Mouse (Mus musculus) lung, postnatal 14 days (tissue): ENCODE results near the gene Mrps18b.
"Not testable (repeated sequence)": the region's sequence is repeated elsewhere in the genome, so short reads cannot be mapped to it uniquely, and the experiment has no call there.

ENCODE experiments used
- DNase-seq: peaks from one replicate; pipeline ENCODE4 v3.0.0; 2021

Mrps18b gene

DNA sequence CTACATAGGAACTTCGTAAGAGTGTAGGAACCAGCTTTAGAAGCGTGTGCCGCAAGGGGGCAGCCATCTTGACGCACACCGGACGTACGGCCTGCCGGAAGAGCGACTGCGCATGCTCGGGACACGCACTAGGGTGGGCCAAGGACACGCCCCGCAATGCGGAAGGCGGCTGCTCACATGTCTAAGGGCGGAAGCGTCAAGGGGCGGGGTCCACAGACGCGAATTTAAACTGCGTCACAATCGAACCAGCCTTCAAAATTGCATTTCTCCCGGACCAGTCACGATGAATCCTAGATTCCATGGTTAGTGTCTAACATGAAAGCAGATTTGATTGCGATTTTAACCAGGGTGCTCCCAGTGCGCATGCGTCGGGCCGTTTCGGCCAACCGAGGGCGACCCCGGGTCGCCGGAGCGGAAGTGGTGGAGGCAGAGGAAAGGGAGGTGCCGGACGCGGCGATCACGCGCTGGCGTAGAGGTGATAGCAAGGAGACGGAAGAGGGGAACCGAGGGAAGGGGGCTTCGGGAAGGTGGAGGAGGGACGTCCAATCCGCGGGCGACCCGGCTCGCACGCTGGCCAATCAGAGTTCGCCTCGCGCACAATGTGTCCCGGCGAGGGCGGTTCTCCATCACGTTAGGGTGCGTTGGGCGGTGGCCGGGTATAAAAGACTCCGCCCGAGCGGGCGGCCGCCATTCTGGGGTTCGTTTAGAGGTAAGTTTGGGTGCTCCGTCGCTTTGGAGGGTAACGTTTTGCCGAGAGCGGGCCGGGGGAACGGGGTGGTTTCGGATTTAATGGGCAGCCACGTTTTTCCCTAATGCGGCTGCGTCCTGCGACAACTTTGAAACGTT, at the start of gene Mrps18b, which contains the start of gene Ppp1r10:
Gene Mrps18b, minus strand, starts transcription at position 93 of the 846 bp plus-strand sequence.
Gene Ppp1r10, plus strand, starts transcription at position 138 of the 846 bp plus-strand sequence.
- peak; percentile 99 for DNase-seq

DNA sequence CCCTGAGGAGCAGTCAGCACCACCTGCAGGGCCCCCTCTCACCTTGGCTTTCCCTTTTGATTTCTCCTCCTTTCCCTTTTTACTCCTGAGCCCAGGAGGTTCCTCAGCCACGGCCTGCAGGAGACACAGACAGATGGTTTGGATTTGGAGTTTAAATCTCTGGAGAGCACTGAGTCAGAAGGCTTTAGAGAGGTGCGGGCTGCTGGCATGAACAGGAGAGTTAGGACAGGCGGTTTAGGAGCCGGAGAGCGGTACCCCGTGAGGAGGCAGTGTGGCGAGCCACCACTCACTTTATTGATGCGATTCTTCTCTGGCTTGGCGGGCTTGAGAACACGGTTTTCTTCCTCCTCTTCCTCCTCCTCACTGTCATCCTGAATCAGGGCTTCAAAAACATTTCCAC, 47.1 kb upstream of the Mrps18b start:
- no peak for DNase-seq

DNA sequence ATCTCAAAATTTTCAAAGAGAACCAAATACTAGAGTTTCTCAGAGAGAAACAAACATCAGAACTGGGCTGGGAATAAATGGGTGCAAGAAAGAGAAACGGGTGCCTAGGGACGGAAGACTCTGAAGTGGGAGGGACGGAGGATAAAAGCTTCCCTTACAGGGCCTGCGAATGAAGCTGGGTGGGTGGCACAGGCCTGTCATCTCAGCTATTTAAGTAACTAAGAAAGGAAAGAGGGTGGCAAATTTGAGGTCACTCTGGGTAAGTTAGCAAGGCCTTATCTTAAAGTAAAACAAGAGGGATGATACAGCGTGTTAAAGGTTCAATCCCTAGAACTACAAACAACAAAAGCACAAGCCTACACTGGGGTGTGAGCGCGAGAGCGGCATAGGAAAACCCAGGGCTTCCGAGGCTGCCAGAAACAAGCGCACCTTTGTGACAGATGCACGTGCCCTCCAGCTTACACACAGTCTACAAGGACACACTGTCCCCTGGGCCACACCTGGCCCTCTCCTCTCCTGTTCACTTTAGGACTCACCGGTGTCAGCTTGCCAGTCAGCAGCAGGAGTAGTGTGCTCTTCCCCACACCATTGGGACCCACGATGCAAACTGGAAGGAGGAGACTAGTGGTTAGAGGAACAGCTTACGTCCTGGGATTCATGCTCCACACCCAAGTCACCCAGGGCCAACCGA, 42.5 kb upstream of the Mrps18b start:
- DNase-seq = no peak

DNA sequence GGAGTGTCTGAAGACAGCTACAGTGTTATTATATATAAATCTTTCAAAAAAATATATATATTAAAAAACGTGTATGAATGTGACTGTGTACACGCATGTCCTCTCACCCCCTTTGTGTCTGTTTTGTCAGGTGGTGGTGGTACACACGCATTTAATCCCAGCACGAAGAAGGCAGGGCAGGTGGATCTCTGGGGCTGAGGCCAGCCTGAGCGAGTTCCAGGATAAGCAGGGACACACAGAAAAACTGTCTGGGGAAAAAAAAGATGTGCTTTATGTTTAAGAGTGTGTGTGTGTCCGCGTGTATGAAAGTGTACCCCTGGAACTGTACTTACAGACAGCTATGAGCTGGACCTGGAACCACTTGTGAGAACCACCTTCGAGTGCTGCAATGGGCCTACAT, 38.5 kb upstream of the Mrps18b start:
- no peak for DNase-seq

DNA sequence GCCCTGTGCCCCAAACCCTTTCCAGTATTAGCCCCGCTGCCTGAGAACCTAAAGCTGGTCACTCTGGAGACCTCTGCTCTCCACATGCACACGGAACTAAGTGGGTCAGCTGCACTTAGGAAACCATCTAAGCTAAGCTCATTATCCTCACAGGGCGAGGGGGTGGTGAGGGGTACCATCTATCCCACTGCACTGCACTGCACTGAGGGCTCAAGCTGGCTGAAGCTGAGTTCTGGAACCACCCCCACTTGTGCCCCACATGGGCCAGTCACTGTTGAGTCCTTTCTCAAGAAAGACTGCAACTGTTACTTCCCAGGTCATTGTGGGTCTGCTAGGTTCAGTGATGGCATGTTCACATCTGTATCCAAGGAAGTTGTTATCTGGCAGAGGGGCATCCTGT, 36.4 kb upstream of the Mrps18b start:
- DNase-seq = not testable (repeated sequence)

DNA sequence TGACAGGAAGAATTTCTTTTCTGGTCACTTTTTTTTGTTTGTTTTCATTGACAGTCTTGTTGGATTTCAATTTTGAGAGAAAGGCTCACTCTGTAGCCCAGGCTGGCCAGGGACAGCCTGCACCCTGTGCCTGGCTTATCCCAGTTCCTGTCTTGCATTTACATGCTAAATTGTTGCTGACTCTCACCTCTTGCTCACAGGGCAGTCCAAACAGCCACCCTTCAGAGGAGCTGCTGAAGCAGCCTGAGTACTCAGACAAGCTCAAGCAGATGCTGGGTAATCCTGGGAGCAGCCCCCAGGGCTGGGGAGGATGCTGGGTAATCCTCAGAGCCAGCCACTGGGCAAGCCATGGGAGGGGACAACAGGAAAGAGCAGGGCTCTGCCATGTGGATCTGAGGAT, 34.8 kb upstream of the Mrps18b start:
- DNase-seq = not testable (repeated sequence)

DNA sequence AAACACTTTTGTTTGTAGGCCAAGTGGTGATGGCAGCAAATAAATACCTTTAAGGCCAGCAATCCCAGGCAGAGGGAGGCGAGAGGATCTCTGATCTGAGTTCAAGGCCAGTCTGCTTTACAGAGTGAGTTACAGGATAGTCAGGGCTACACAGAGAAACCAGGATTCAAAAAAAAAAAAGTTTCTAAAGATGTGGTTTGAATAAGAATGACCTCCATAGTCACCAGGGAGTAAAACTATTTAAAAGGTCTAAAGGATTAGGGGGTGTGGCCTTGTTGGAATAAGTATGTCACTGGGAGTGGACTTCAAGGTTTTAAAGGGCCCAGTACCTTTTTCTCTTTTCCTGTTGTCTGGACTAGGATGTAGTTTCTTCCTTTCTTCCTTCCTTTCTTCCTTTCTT, 23.8 kb upstream of the Mrps18b start:
- no peak for DNase-seq

DNA sequence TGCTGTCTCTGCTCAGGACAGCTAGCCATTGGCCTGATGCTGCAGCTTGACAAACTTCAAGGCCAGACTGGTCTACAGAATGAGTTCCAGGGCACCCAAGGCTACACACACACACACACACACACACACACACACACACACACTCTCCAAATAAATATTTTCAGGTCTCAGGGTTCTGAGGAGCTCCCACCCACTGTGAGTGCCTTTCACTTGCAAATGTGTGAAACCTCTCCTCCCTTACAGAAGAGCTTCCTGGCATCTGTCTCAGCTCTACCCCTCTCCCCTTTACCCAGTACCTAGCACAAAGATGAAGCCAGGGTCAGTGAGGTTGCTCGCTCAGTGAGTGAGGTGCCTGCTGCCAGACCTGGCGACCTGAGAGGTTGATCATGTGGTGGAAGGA, 22.9 kb upstream of the Mrps18b start:
- DNase-seq = no peak

DNA sequence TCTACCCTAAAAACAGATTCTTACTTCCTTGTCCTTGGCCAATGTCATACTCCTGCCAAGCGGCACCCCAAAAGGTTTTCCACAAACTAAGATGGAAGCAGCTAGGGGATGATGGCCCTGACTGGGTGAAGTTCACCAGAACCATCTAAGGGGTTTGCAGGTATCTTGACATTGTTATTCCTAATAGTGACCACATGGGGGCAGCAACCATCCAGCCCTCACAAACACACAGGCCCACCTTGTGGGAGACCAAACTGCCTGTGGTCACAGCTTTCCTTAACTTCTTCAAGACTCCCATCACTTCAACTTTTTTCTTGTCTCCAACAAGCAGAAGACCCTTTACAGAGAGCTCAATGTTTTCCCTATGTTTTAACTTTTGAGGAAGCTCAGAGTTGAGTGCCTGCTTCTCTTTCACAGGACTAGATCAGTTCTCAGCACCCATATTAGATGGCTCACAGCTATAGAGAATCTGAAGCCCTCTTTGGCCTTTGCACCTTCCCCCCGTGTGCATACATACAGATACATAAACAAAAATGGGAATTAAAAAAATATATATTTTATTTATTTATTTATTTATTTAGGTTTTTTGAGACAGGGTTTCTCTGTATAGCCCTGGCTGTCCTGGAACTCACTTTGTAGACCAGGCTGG, 21.6 kb upstream of the Mrps18b start:
- DNase-seq = peak; percentile 61

DNA sequence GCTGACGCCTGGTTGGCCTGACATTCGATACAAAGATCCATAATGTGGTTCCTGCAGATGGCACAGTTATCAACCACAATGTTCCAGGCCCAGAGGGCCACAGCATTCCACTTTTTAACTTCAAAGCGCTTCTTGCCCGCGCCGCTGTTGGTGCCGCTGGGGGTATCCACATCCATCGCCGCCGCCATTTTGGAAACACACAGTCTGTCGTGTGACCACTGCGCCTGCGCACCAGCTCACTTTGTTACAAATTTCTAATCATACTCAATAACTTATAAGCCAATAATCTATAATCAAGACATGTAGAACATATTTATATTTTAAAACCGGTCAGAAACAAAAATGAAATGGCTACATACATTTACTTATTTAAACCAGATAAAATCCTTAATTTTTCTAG, 19.6 kb upstream of the Mrps18b start:
- not testable (repeated sequence) for DNase-seq

DNA sequence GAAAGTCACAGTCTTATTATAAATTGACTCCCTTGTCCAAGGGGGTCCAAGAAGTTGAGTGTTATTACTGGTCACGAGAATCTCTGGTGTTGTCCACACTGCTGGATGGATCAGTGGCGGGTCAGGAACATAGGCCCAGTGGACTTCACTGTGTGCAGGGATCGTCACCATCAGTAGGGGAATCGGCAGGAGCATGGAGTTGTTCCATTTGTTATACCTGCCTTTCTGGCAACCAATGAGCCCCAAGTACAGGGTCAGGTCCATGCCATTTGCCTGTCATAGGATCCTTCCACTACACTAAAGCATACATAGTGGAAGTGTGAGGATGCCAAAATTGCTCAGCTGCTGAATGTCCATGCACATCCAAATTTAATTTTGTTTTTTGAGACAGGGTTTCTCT, 16.4 kb upstream of the Mrps18b start:
- no peak for DNase-seq

DNA sequence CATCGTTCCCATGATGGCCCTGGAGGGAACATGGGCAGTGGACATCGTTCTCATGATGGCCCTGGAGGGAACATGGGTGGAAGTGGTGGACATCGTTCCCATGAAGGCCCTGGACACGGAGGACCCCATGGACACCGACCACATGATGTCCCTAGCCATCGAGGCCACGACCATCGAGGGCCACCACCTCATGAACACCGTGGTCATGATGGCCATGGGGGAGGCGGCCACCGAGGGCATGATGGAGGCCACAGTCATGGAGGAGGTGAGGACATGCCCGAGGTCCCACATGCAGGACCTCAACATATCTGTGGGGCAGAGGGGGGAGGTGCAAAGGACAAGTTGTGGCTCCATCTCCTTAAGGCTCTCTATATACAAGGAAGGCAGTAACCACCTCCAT, 14.4 kb upstream of the Mrps18b start:
- DNase-seq = no peak

DNA sequence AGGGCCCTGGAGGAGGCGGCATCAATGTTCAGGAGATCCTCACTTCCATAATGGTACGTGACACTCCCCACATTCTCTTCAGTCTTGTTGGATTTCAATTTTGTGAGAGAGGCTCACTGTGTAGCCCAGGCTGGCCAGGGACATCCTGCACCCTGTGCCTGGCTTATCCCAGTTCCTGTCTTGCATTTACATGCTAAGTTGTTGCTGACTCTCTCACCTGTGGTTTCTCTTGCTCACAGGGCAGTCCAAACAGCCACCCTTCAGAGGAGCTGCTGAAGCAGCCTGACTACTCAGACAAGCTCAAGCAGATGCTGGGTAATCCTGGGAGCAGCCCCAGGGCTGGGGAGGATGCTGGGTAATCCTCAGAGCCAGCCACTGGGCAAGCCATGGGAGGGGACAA, 13.3 kb upstream of the Mrps18b start:
- DNase-seq = no peak

DNA sequence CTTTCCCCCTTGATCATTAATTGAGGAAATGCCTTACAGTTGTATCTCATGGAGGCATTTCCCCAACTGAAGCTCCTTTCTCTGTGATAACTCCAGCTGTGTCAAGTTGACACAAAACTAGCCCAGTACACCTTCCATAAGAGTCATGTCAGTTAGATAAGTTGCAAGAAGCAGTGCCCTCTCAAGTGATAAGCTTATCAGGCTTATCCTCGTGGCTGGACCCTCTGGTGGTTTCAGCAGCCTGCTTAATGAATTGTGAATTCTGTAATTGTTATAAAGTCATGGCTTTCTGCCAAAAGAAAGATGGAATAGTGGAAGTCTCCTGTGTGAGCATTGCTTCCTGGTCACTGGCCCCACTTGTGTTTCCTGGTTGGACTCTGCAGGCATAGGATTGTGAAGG, 11.3 kb upstream of the Mrps18b start:
- DNase-seq = no peak

DNA sequence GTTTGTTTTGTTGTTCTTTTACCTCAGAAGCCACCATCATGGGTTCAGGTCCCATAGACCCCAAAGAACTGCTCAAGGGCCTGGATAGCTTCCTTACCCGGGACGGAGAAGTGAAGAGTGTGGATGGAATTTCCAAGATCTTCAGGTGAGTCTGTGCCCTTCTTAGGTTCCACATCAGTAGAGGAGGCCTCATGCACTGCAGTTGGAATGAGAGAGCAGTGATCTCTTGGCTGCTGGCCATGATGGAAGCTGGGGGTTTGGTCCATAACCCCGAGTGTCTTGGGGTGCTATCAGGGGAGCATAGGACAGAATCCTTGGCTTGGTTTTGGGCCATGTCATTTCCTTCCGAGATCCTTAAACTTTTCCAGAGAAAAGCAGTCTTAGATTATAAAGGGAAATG, 7.1 kb upstream of the Mrps18b start:
- DNase-seq = no peak

DNA sequence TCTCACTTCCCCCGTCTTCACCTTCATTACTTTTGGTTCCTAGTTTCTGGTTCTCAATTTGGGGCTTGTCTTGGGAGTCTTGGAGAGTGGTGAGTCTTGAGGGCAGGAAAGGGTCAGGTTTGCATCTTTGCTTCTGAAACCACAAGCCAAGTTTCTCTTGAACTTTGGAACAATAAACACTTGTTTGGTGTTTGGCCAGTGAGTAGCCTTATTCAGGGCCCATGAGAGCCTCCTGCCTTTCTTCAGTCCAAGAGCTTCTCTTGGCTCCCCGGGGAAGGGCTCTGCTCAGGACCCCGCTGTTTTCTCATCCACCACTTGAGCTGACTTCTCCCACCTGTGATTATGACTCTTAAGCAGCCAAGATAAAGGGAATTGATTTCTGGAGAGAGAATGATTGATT, 6.4 kb upstream of the Mrps18b start:
- no peak for DNase-seq

DNA sequence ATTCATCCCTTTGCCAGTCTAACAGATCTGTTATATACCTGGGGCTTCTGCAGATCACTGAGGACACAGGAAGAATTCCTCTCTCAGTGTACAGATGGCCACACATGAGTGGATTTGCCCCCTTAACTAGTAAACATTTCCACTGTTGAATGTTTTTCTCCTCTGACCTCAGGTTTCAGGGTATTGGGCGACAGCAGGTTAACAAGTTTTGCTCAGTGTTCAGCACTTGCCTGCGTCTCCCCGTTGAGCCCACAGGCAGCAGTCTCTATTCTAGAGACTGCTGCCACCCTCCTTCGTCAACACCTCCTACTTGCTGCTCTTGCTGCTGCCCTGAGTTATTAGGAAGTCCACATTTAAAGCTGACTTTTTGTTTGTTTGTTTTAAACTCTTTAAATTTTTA, 5.5 kb upstream of the Mrps18b start:
- no peak for DNase-seq

DNA sequence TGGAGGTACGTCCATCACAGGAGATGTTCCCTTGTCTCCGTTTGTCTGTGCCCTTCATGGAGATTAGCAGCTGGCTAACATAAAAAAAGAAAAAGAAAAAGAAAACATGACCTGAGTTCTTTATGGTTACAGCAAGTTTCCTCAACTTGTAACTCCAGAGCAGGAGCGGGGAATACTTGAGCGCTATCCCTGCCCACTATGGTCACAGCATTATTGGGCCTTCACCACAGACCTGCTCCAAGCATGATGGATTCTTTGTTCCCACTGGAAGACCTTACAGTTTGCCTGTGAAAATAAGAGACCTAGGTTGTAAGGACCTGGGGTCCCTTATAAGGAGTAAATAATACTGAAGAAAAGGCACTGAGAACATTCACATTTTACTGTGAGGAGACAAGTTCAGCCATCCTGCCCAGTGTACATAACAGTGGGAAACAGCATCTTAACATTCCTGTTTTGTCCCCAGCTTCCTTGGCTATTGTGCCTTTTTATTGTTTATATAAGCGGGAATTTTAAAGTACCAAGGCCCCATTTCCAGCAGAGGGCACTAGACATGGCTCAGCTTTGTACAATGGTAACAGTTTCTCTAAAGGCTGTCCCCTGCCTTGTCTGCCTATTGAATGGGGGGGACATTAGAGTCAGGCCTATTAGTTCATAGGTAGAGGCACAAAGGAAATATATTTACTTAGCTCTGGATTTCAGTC, 4.8 kb upstream of the Mrps18b start:
- peak; percentile 51 for DNase-seq

DNA sequence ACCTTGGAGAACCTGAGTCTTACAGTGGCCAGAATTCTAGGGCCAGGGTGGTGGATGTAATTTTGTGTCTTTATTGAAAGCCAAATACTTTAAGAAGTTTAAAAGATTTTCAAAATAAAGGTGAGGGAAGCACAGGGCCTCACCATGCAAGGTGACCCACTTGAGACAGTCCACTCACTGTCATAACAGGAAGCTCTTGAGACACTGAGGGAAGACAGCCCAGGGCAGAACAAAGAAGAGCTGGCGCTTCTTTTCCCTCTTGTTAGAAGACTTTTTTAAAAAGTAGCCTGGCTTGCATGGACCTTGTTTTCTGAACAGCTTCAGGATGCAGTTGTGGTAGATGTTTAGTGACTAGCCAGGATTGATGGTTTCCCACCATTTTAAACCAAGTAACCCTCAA, 4.2 kb upstream of the Mrps18b start:
- no peak for DNase-seq

DNA sequence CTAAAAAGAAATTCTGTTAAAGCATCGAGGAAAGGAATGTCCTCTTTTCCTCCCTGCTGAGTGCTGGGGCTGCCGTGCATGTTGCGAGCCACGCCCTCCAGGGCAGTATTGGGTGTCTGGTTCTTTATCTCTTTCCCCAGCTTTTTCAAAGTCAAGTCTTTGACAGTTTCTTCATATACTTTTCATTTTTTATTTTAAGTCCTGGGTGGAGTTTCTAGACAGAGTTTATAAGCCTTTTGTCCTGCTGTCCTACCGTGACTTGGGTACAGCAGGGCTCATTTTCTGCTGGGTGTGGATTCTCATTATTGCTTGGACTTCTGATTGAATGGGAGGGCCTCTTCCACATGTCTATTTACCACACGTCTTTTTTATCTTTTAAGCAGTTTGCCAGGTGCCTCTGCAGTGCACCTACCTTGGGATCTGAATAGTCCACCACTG, 3.7 kb upstream of the Mrps18b start:
- no peak for DNase-seq

DNA sequence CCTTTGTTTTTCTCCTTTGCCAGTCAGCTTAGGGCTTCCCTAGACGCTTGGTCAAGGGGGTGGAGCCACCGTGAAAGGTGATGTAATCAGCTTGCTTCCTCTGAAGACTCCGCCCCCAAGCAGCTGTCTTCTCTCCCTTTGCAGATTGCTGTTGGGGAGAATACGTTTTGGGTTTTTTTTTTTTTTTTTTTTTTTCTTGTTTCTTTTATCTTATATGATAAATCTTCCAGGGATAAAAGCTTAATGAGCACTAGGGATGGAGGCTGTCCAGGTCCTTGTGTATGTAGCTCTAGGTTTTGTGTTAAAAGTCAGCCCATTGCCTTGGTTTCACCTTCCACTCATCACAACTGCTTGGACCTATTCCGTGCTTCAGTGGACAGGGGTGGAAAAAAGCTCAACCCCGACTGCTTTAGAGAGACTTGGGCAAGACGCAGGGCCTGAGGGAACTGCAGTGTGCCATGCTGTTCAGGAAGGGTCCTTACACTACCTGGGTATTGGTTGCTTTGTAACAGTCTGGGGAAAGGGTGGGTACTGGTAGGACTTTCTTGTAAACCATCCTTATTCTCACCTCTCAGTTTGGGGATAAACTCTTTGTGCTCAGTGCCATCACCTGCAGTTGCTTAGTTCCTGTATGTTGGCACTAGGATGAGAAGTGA, 3.0 kb upstream of the Mrps18b start:
- peak; percentile 97 for DNase-seq

DNA sequence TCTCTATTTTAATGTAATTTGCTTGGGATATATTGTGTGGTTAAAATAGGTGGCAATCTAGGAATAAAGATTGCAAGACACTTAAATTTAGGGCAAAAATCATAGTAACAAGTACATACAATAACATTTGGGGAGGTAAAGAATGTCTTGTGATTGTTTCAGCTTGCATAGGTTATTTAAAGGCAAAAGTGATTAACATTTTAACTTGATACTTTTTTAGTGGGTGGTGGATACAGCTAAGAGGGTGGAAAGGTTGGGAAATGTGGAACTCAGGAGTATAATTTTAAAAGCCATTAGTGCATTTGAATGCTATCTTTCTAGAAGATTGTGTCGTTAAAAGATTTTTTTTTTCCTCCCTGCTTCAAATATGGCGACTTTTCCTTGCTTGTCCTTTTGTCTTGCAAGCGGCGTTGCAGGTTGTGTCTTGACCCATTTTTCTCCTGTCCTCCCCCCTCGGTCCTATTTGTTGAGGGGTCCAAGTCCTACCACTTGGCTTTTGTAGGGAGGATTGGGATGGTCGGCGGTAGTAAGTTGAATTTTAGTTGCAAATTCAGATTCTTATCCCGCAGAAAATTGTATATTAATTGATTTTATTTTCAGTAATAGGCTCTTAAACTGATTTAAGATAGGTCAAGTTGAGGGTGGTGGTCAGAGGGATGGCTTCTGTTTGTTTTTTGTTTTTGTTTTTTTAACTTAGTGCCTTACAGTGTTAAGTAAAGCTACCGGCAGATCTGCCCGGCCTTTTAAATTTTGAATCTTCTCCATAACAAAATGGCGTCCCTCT, 2.3 kb upstream of the Mrps18b start:
- peak; percentile 49 for DNase-seq
